Mouse (Mus musculus): ENCODE measurements around the gene Mcts2. TPM values are rescaled to one million over a fixed set of nuclear protein-coding genes. Genes with fewer than 3 reads are reported as not detected.

Gene Mcts2
- total and polyA plus RNA-seq, 3 experiments, result 2.7 to 3.0 TPM; not detected in 1

DNA sequence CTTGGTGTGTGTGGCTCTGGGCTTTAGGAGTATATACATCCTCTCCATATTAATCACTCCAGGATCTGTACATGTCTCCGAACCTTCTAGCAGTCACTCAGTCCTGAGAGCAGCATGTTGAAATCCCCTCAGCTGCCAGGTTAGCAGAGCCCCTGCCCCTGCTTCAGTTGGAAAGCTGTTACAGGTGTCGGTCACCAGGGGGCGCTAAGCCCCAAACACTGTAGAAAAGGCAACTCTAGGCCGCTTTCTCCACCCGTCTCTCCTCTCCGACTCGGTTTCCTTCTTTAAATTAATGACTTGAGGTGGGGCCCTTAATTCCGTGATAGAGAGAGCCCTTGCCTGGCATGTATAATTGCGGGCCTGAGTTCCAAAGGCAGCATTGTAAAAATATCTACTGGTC lies 6.4 kb downstream of the Mcts2 start:
- Histone ChIP-seq H3K27ac (ENCODE audit: control insufficient read depth, low read depth, low read length) (no peak overlapping the region), H3K36me3 (ENCODE audit: control insufficient read depth in 1 of 2, insufficient read depth in 2 of 2, low read length in 2 of 2) (peaks cover 0 to 9% of the 10 kb centered on the region in 2 experiments; a peak in 2 of 4 replicates), H3K9me3 (replicated peaks; ENCODE audit: insufficient read depth, low read length) (no peaks in the 10 kb centered on the region), H3K27me3 (ENCODE audit: control insufficient read depth in 1 of 2, insufficient read depth in 2 of 2, low read length in 2 of 2) (no peaks in the 10 kb centered on the region), H3K79me2 (ENCODE audit: control insufficient read depth, insufficient read depth, low read length, poor library complexity) (no peaks in the 10 kb centered on the region; the same call in 1 of the 2 replicates), H3K4me3 (ENCODE audit: control insufficient read depth in 1 of 2, insufficient read depth in 1 of 2, low read depth in 2 of 2, low read length in 2 of 2) (no peak overlapping the region), H3K9ac (ENCODE audit: control insufficient read depth, low read depth, low read length, poor library complexity, severe bottlenecking) (peak overlapping the region; percentile 46; the same call in 1 of the 2 replicates), H3K4me1 (ENCODE audit: control insufficient read depth in 1 of 2, insufficient read depth in 2 of 2, low read length in 2 of 2) (no peaks in the 10 kb centered on the region)
- peak; percentile 69 for DNase-seq (ENCODE audit: low read depth, low spot score)
- TF ChIP-seq UBTF (IDR thresholded peaks at IDR 0.05; ENCODE audit: borderline replicate concordance, insufficient read depth, low read depth, low read length) (no peak), RAD21 (IDR thresholded peaks at IDR 0.05; ENCODE audit: low read depth, low read length) (peak; percentile 57), SMC3 (IDR thresholded peaks at IDR 0.05; ENCODE audit: low read depth, low read length) (peak; percentile 87), POLR2A (IDR thresholded peaks at IDR 0.05; ENCODE audit: control insufficient read depth in 1 of 2, insufficient read depth in 1 of 2, low read depth in 1 of 2, low read length in 2 of 2, poor library complexity in 1 of 2) (peak in 1 of 2 experiments; percentile 26; a peak in 1 of 4 replicates), ZC3H11A (IDR thresholded peaks at IDR 0.05; ENCODE audit: low read depth, low read length) (peak; percentile 73), HCFC1 (IDR thresholded peaks at IDR 0.05; ENCODE audit: low read depth, low read length) (peak; percentile 71; the same call in 1 of the 2 replicates), NELFE (IDR thresholded peaks at IDR 0.05; ENCODE audit: low read depth, low read length) (no peak), CTCF (IDR thresholded peaks at IDR 0.05 in 2 of 3, conservative IDR thresholded peaks at IDR 0.05 in 1 of 3; ENCODE audit: control insufficient read depth in 1 of 3, insufficient read depth in 1 of 3, low read depth in 2 of 3, low read length in 3 of 3, poor library complexity in 1 of 3, severe bottlenecking in 1 of 3) (peak; percentile 83 to 89 (median 89)), SIN3A (IDR thresholded peaks at IDR 0.05; ENCODE audit: low read length) (peak; percentile 35; the same call in 1 of the 2 replicates), RCOR1 (IDR thresholded peaks at IDR 0.05; ENCODE audit: low read depth, low read length) (no peak), BHLHE40 (IDR thresholded peaks at IDR 0.05; ENCODE audit: borderline replicate concordance, low read depth, low read length) (no peak)

DNA sequence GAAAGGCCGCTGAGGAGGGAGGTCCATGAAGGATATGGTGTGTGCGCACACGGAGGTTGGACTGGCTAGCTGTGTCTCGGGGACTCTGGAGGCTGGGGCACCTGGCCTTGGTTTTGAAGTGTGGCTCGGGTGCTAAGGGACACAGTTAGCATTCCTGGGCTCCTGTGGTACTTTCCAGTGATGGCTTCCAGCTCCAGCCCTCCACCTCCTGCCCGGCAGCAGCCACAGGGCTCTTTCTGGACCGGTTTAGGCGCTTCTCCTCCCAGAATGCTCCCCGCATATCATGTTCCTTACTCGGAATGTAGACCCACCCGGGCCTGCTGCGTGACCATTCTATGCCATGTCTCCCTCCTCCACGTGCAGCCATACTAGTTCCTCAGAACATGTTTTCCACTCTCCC lies 6.9 kb downstream of the Mcts2 start:
- Histone ChIP-seq H3K9me3 (replicated peaks; ENCODE audit: insufficient read depth, low read length) (no peaks in the 10 kb centered on the region), H3K36me3 (ENCODE audit: control insufficient read depth in 1 of 2, insufficient read depth in 2 of 2, low read length in 2 of 2) (peaks cover 0 to 12% of the 10 kb centered on the region in 2 experiments; a peak in 2 of 4 replicates), H3K4me3 (ENCODE audit: control insufficient read depth in 1 of 2, insufficient read depth in 1 of 2, low read depth in 2 of 2, low read length in 2 of 2) (no peak overlapping the region), H3K9ac (ENCODE audit: control insufficient read depth, low read depth, low read length, poor library complexity, severe bottlenecking) (no peak overlapping the region), H3K79me2 (ENCODE audit: control insufficient read depth, insufficient read depth, low read length, poor library complexity) (no peaks in the 10 kb centered on the region; the same call in 1 of the 2 replicates), H3K27ac (ENCODE audit: control insufficient read depth, low read depth, low read length) (no peak overlapping the region), H3K4me1 (ENCODE audit: control insufficient read depth in 1 of 2, insufficient read depth in 2 of 2, low read length in 2 of 2) (no peaks in the 10 kb centered on the region), H3K27me3 (ENCODE audit: control insufficient read depth in 1 of 2, insufficient read depth in 2 of 2, low read length in 2 of 2) (no peaks in the 10 kb centered on the region)
- no peak for TF ChIP-seq SMC3 (IDR thresholded peaks at IDR 0.05; ENCODE audit: low read depth, low read length)
- TF ChIP-seq POLR2AphosphoS5 (IDR thresholded peaks at IDR 0.05; ENCODE audit: borderline replicate concordance, low read depth, low read length), result no peak
- no peak for TF ChIP-seq GABPA (IDR thresholded peaks at IDR 0.05; ENCODE audit: low read depth, low read length)
- TF ChIP-seq ZKSCAN1 (IDR thresholded peaks at IDR 0.05; ENCODE audit: low read depth, low read length), result no peak
- TF ChIP-seq ZMIZ1 (IDR thresholded peaks at IDR 0.05; ENCODE audit: low read depth, low read length), result no peak
- TF ChIP-seq NELFE (IDR thresholded peaks at IDR 0.05; ENCODE audit: low read depth, low read length), result no peak
- TF ChIP-seq KAT2A (conservative IDR thresholded peaks at IDR 0.05; ENCODE audit: low read depth, low read length), result no peak
- TF ChIP-seq MEF2A (IDR thresholded peaks at IDR 0.05; ENCODE audit: extremely low read depth, insufficient replicate concordance, low read depth, low read length, poor library complexity, severe bottlenecking), result no peak
- TF ChIP-seq RAD21 (IDR thresholded peaks at IDR 0.05; ENCODE audit: low read depth, low read length), result no peak
- TF ChIP-seq CHD1 (IDR thresholded peaks at IDR 0.05; ENCODE audit: low read depth, low read length), result no peak
- no peak for TF ChIP-seq E2F4 (IDR thresholded peaks at IDR 0.05; ENCODE audit: borderline replicate concordance, low read depth, low read length)
- TF ChIP-seq POLR2AphosphoS2 (IDR thresholded peaks at IDR 0.05; ENCODE audit: low read length), result no peak
- TF ChIP-seq ZC3H11A (IDR thresholded peaks at IDR 0.05; ENCODE audit: low read depth, low read length), result no peak
- no peak for TF ChIP-seq EP300 (IDR thresholded peaks at IDR 0.05; ENCODE audit: low read depth in 1 of 2, low read length in 2 of 2)
- TF ChIP-seq BHLHE40 (IDR thresholded peaks at IDR 0.05; ENCODE audit: borderline replicate concordance, low read depth, low read length), result no peak
- TF ChIP-seq MAX (IDR thresholded peaks at IDR 0.05; ENCODE audit: low read length), result no peak
- no peak for TF ChIP-seq NRF1 (IDR thresholded peaks at IDR 0.05; ENCODE audit: insufficient read depth, low read depth, low read length, poor library complexity, severe bottlenecking)
- no peak for TF ChIP-seq TCF12 (IDR thresholded peaks at IDR 0.05; ENCODE audit: low read depth, low read length)
- DNase-seq (ENCODE audit: low read depth, low spot score), result no peak
